Mouse (Mus musculus) liver, embryonic 14.5 days (tissue): Measurements from ENCODE around the gene Enox1. TPM values are rescaled to one million over a fixed set of nuclear protein-coding genes. Genes with fewer than 3 reads are reported as not detected.

Experiments
- ATAC-seq: fragments of 200-750 bp; cut with Nextera tagmentation; 2 replicates; pipeline ENCODE4 v1.8.0; 2017; ENCODE audit warnings: moderate number of reproducible peaks, mild to moderate bottlenecking, moderate library complexity; ENCODE audit not compliant: insufficient read depth
- DNase-seq, 3 experiments: peaks; one replicate each; pipeline ENCODE4 v3.0.0-alpha.2; 2012 to 2013; ENCODE audit warnings: low read depth in 3 of 3, low spot score in 3 of 3
- H3K27ac ChIP-seq: fragments of 300-500 bp; sonication (generic); 2 replicates; pipeline ENCODE4 v1.5.1; 2014; ENCODE audit warnings: moderate library complexity, mild to moderate bottlenecking, control low read depth, inconsistent platforms
- H3K27me3 ChIP-seq: fragments of 300-500 bp; sonication (generic); 2 replicates; pipeline ENCODE4 v1.6.1; 2014; ENCODE audit warnings: mild to moderate bottlenecking, low read length, moderate library complexity; ENCODE audit not compliant: control insufficient read depth, insufficient read depth
- H3K36me3 ChIP-seq: fragments of 300-500 bp; sonication (generic); replicated peaks from 2 replicates; pipeline ENCODE4 v1.6.1; 2014; ENCODE audit warnings: low read depth; ENCODE audit not compliant: control insufficient read depth, insufficient read depth
- H3K4me1 ChIP-seq, 2 experiments: fragments of 200-500 bp in 1 of 2; fragments of 300-500 bp in 1 of 2; sonication (generic) in 1 of 2; replicated peaks; 2 replicates each; pipeline ENCODE4 v1.6.1; 2012 to 2014; ENCODE audit warnings: antibody characterized with exemption in 1 of 2, inconsistent platforms in 1 of 2, low read length in 1 of 2; ENCODE audit not compliant: control insufficient read depth in 2 of 2, insufficient read depth in 2 of 2
- H3K4me2 ChIP-seq: fragments of 300-500 bp; sonication (generic); 2 replicates; pipeline ENCODE4 v1.6.1; 2014; ENCODE audit warnings: low read depth, mild to moderate bottlenecking, control low read depth, moderate library complexity
- H3K4me3 ChIP-seq, 2 experiments: fragments of 200-500 bp in 1 of 2; fragments of 300-500 bp in 1 of 2; sonication (generic) in 1 of 2; 2 replicates each; pipeline ENCODE4 v1.5.1; 2012 to 2014; ENCODE audit warnings: low read depth in 2 of 2, low read length in 2 of 2, mild to moderate bottlenecking in 2 of 2, control low read depth in 1 of 2, inconsistent platforms in 1 of 2, moderate library complexity in 1 of 2; ENCODE audit not compliant: insufficient read depth in 1 of 2
- H3K9ac ChIP-seq: fragments of 300-500 bp; sonication (generic); replicated peaks from 2 replicates; pipeline ENCODE4 v1.6.1; 2014; ENCODE audit warnings: mild to moderate bottlenecking, control low read depth, moderate library complexity
- H3K9me3 ChIP-seq: fragments of 300-500 bp; sonication (generic); 2 replicates; pipeline ENCODE4 v1.6.1; 2016; ENCODE audit warnings: low read length, mixed read lengths; ENCODE audit not compliant: control insufficient read depth
- CTCF ChIP-seq: IDR thresholded peaks from 2 replicates; pipeline ENCODE4 v1.5.1; 2016; ENCODE audit warnings: antibody characterized with exemption, low read depth, control low read depth
- EP300 ChIP-seq: IDR thresholded peaks from 2 replicates; pipeline ENCODE4 v1.6.1; 2016; ENCODE audit warnings: antibody characterized with exemption, low read depth
- WGBS: fragments of 180-500 bp; shearing (Covaris S2); extraction: QIAGEN DNeasy Blood & Tissue Kit; methylation state at CpG from one replicate; pipeline ENCODE4 v1.1.7; 2014; ENCODE audit not compliant: insufficient replicate concordance; 5-methylcytosine and 5-hydroxymethylcytosine counted together
- polyA plus RNA-seq, 2 experiments: library from polyadenylated mRNA; depleted of rRNA in 1 of 2; stranded (reverse) in 1 of 2; unstranded in 1 of 2; fragments of >200 nt; fragmentation: Nextera tagmentation in 1 of 2; extraction: Ambion mirVana in 1 of 2; gene quantifications; 2 replicates each; pipeline versions ENCODE4 v1.2.1 to v1.2.3; 2012 to 2014

Gene Enox1
- polyA plus RNA-seq, 2 experiments, result 0.07 to 0.10 TPM

- no peak overlapping the region for H3K4me3 ChIP-seq
- H3K4me2 ChIP-seq, result no peak overlapping the region
- DNase-seq (no peak), ATAC-seq (no peak)
- no peak overlapping the region for H3K27ac ChIP-seq
- TF ChIP-seq CTCF (no peak), EP300 (no peak)
- no peaks in the 10 kb centered on the region for H3K27me3 ChIP-seq
- H3K9ac ChIP-seq, result no peak overlapping the region
- 67% methylated on average over 7 of the region's 7 CpGs for WGBS
- no peaks in the 10 kb centered on the region for H3K4me1 ChIP-seq
- H3K36me3 ChIP-seq, result no peaks in the 10 kb centered on the region
- H3K9me3 ChIP-seq, result no peaks in the 10 kb centered on the region; the same call in 1 of the 2 replicates
Observed at GRCm38 (mm10) chr14:77738751-77739365, 582.3 kb downstream of the Enox1 start.

- ATAC-seq, result no peak
- Histone ChIP-seq H3K4me2 (no peak overlapping the region), H3K9ac (no peak overlapping the region), H3K27me3 (no peaks in the 10 kb centered on the region), H3K4me1 (no peaks in the 10 kb centered on the region), H3K4me3 (no peak overlapping the region), H3K36me3 (no peaks in the 10 kb centered on the region), H3K9me3 (no peaks in the 10 kb centered on the region; the same call in 1 of the 2 replicates), H3K27ac (no peak overlapping the region)
- TF ChIP-seq CTCF, result no peak
- no peak for TF ChIP-seq EP300
- DNase-seq, result no peak
Observed at GRCm38 (mm10) chr14:77739376-77739775, 582.8 kb downstream of the Enox1 start.

- Histone ChIP-seq H3K4me2 (no peak overlapping the region), H3K36me3 (no peaks in the 10 kb centered on the region), H3K27me3 (no peaks in the 10 kb centered on the region), H3K9ac (no peak overlapping the region), H3K27ac (no peak overlapping the region), H3K4me1 (no peaks in the 10 kb centered on the region), H3K4me3 (no peak overlapping the region), H3K9me3 (no peaks in the 10 kb centered on the region; the same call in 1 of the 2 replicates)
- DNase-seq, result no peak
- no peak for ATAC-seq
- TF ChIP-seq CTCF (no peak), EP300 (no peak)
- 72% methylated on average over 5 of the region's 5 CpGs for WGBS
Observed at GRCm38 (mm10) chr14:77744638-77745240, 588.2 kb downstream of the Enox1 start.

- no peak for ATAC-seq
- no peak for TF ChIP-seq EP300
- TF ChIP-seq CTCF, result no peak
Observed at GRCm38 (mm10) chr14:77748920-77749319, 592.4 kb downstream of the Enox1 start.

More at GRCm38 (mm10) chr14:77748920-77749319, 592.4 kb downstream of the Enox1 start:
- Histone ChIP-seq H3K27me3 (no peaks in the 10 kb centered on the region), H3K9ac (no peak overlapping the region), H3K27ac (no peak overlapping the region), H3K4me2 (no peak overlapping the region), H3K4me3 (no peak overlapping the region), H3K4me1 (no peaks in the 10 kb centered on the region), H3K36me3 (no peaks in the 10 kb centered on the region), H3K9me3 (no peaks in the 10 kb centered on the region)
- no peak for DNase-seq

Other genes starting within 250 kb of the Enox1 start
- 0.57 and 0.75 TPM in 2 replicates for gene Ccdc122, start 120.0 kb upstream of the Enox1 start, polyA plus RNA-seq (2012; rRNA removed)
- gene Ccdc122, start 120.0 kb upstream of the Enox1 start, polyA plus RNA-seq (2014; fragmentation: Nextera tagmentation; extraction: Ambion mirVana), result 1.4 and 1.8 TPM in 2 replicates
- gene Lacc1, start 119.9 kb upstream of the Enox1 start, polyA plus RNA-seq (2012; rRNA removed), result 4.8 and 5.3 TPM in 2 replicates
- gene Lacc1, start 119.9 kb upstream of the Enox1 start, polyA plus RNA-seq (2014; fragmentation: Nextera tagmentation; extraction: Ambion mirVana), result 4.0 TPM in 2 replicates